In the genomic region with DNA sequence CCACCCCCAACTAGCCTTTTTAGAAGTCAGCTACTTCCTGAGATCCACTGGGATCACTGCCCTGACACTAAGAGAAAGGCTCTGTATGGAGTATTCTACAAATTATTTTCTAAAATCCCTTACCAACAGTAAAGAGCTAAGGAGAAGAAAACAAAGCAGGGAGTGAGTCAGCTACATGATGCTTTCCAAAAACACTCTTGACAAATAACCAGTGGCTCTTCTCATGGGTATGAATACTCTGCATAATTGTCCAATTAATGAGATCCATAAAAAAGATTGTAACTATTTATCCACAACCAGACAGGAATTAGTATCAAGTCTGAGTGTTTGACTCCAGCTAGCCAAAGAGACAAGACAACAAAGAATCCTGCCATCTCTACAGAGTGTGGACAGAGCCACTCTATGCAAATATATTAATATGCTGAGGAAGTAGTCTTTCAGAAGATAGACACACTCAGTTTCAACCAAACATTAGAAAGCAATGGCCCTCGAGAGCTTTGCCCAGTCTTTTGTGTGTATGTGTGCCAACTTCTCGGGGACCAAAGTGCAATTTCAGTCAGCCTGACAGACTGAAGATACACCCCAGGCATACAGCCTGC, we compare ENCODE assay signal across 20 mouse cellular contexts.
DNase-seq lines count a peak whose midpoint lies in the region; ATAC-seq and TF ChIP-seq lines count a peak whose summit lies in the region.
"Had no signal": no experiment of that assay in that cellular context is flagged by ENCODE, and none has a peak within 500 bp of the region (broad histone marks: within the 10 kb centered on the region; RNA-seq: fewer than 3 reads in every experiment).

No protein-coding gene starts in this region.

- 41% methylated on average over 2 of the region's 2 CpGs for WGBS in hindbrain, postnatal 0 days
- WGBS in hindbrain, embryonic 10.5 days: 82% methylated on average over 2 of the region's 2 CpGs
- WGBS in midbrain, postnatal 0 days: 49% methylated on average over 2 of the region's 2 CpGs
- WGBS in midbrain, embryonic 15.5 days: 42% methylated on average over 2 of the region's 2 CpGs
- 26% methylated on average over 2 of the region's 2 CpGs for WGBS in olfactory bulb, adult 2 months

- no peak overlapping the region for H3K9ac ChIP-seq in hindbrain, postnatal 0 days (replicated peaks; ENCODE audit: low read length)
- no peak overlapping the region for H3K9ac ChIP-seq in midbrain, postnatal 0 days (replicated peaks; ENCODE audit: low read length, poor library complexity, severe bottlenecking)
- no peak overlapping the region for H3K9ac ChIP-seq in midbrain, embryonic 15.5 days
- H3K9ac ChIP-seq: forebrain, embryonic 13.5 days; forebrain, postnatal 0 days; heart, embryonic 12.5 days; intestine, embryonic 15.5 days had no signal

- no peak for TF ChIP-seq CTCF in hindbrain, postnatal 0 days (IDR thresholded peaks at IDR 0.05; ENCODE audit: low read depth)
- TF ChIP-seq CTCF in midbrain, postnatal 0 days (IDR thresholded peaks at IDR 0.05): no peak
- no peak for TF ChIP-seq CTCF in olfactory bulb, adult 2 months (IDR thresholded peaks at IDR 0.05; ENCODE audit: insufficient read depth, low read depth, low read length)

- peak; percentile 87 for ATAC-seq in hindbrain, postnatal 0 days
- no peak; the same call in 1 of the 2 replicates for ATAC-seq in midbrain, postnatal 0 days (ENCODE audit: low FRiP score)
- no peak for ATAC-seq in midbrain, embryonic 15.5 days (replicated peaks)
- ATAC-seq in frontal cortex, adult (ENCODE audit: low TSS enrichment): no peak
- ATAC-seq: forebrain, embryonic 13.5 days; forebrain, postnatal 0 days; intestine, embryonic 15.5 days had no signal

- H3K9me3 ChIP-seq in hindbrain, postnatal 0 days (ENCODE audit: low read length): no peaks in the 10 kb centered on the region
- no peaks in the 10 kb centered on the region for H3K9me3 ChIP-seq in hindbrain, embryonic 10.5 days
- H3K9me3 ChIP-seq in midbrain, postnatal 0 days (ENCODE audit: low read length): no peaks in the 10 kb centered on the region
- H3K9me3 ChIP-seq in midbrain, embryonic 15.5 days: no peaks in the 10 kb centered on the region
- H3K9me3 ChIP-seq: embryonic facial prominence, embryonic 10.5 days; forebrain, embryonic 13.5 days; heart, embryonic 12.5 days; intestine, embryonic 15.5 days had no signal

- DNase-seq in cerebellum, postnatal 10 days: peak; percentile 3 to 8
- DNase-seq in cerebellum, adult 8-10 months: no peak
- DNase-seq in hindbrain, postnatal 0 days (ENCODE audit: low spot score): peak; percentile 35
- no peak for DNase-seq in hindbrain, embryonic 10.5 days (ENCODE audit: low spot score)
- peak; percentile 41 for DNase-seq in midbrain, postnatal 0 days (ENCODE audit: low spot score)
- DNase-seq: adrenal gland, adult 8-10 months; adrenal gland, postnatal 36 days; cerebellum, adult 11 months; cerebellum, adult 9-10 months; cerebellum, postnatal 36 days; forebrain, postnatal 0 days; gastrocnemius, adult 2 months; gastrocnemius, postnatal 25 days had no signal

- no peak for TF ChIP-seq POLR2A in olfactory bulb, adult 2 months (IDR thresholded peaks at IDR 0.05; ENCODE audit: insufficient read depth, low read depth, low read length)

- no peak overlapping the region for H3K4me2 ChIP-seq in hindbrain, postnatal 0 days (ENCODE audit: low read depth, low read length)
- H3K4me2 ChIP-seq in midbrain, postnatal 0 days (ENCODE audit: low read depth, low read length, poor library complexity, severe bottlenecking): no peak overlapping the region
- no peak overlapping the region for H3K4me2 ChIP-seq in midbrain, embryonic 15.5 days
- H3K4me2 ChIP-seq: forebrain, embryonic 13.5 days; heart, embryonic 12.5 days; intestine, embryonic 15.5 days had no signal

- H3K36me3 ChIP-seq in hindbrain, postnatal 0 days (ENCODE audit: insufficient read depth, low read length): no peaks in the 10 kb centered on the region
- H3K36me3 ChIP-seq in hindbrain, embryonic 10.5 days: no peaks in the 10 kb centered on the region
- peaks cover 3% of the 10 kb centered on the region for H3K36me3 ChIP-seq in midbrain, postnatal 0 days (ENCODE audit: insufficient read depth, low read length)
- H3K36me3 ChIP-seq in midbrain, embryonic 15.5 days (replicated peaks): no peaks in the 10 kb centered on the region
- H3K36me3 ChIP-seq: embryonic facial prominence, embryonic 10.5 days; heart, embryonic 12.5 days; intestine, embryonic 15.5 days had no signal

- no peaks in the 10 kb centered on the region for H3K4me1 ChIP-seq in hindbrain, postnatal 0 days (ENCODE audit: insufficient read depth, low read length)
- no peaks in the 10 kb centered on the region for H3K4me1 ChIP-seq in hindbrain, embryonic 10.5 days (replicated peaks)
- H3K4me1 ChIP-seq in midbrain, postnatal 0 days (ENCODE audit: insufficient read depth, low read length): no peaks in the 10 kb centered on the region
- peaks cover 4% of the 10 kb centered on the region; the same call in 1 of the 2 replicates for H3K4me1 ChIP-seq in midbrain, embryonic 15.5 days
- H3K4me1 ChIP-seq in olfactory bulb, adult 2 months (ENCODE audit: control insufficient read depth, insufficient read depth, low read length): 0 out of 2 replicates have a peak, but pooled peaks cover 2% of the 10 kb centered on the region
- H3K4me1 ChIP-seq: embryonic facial prominence, embryonic 10.5 days; forebrain, embryonic 13.5 days; intestine, embryonic 15.5 days had no signal

- 0 out of 2 replicates have a peak overlapping the region, but pooled peaks have one; percentile 3 for H3K27ac ChIP-seq in hindbrain, postnatal 0 days
- no peak overlapping the region for H3K27ac ChIP-seq in hindbrain, embryonic 10.5 days
- no peak overlapping the region for H3K27ac ChIP-seq in midbrain, postnatal 0 days (ENCODE audit: low read depth, low read length)
- H3K27ac ChIP-seq in midbrain, embryonic 15.5 days: no peak overlapping the region
- peak overlapping the region; percentile 62; the same call in 1 of the 2 replicates for H3K27ac ChIP-seq in olfactory bulb, adult 2 months (ENCODE audit: insufficient read depth, low read depth, low read length)
- H3K27ac ChIP-seq: embryonic facial prominence, embryonic 10.5 days; forebrain, embryonic 13.5 days; gastrocnemius, adult 2 months; intestine, embryonic 15.5 days had no signal

- H3K27me3 ChIP-seq in hindbrain, postnatal 0 days (ENCODE audit: insufficient read depth, low read length): no peaks in the 10 kb centered on the region
- no peaks in the 10 kb centered on the region for H3K27me3 ChIP-seq in hindbrain, embryonic 10.5 days (ENCODE audit: insufficient read depth, poor library complexity, severe bottlenecking)
- H3K27me3 ChIP-seq in midbrain, postnatal 0 days (ENCODE audit: insufficient read depth, low read length): no peaks in the 10 kb centered on the region
- no peaks in the 10 kb centered on the region for H3K27me3 ChIP-seq in midbrain, embryonic 15.5 days (replicated peaks)
- H3K27me3 ChIP-seq: forebrain, embryonic 13.5 days; heart, embryonic 12.5 days; intestine, embryonic 15.5 days had no signal

- no peak overlapping the region for H3K4me3 ChIP-seq in hindbrain, postnatal 0 days (ENCODE audit: low read length)
- no peak overlapping the region for H3K4me3 ChIP-seq in hindbrain, embryonic 10.5 days
- H3K4me3 ChIP-seq in midbrain, postnatal 0 days (ENCODE audit: low read depth, low read length): no peak overlapping the region
- no peak overlapping the region for H3K4me3 ChIP-seq in midbrain, embryonic 15.5 days
- H3K4me3 ChIP-seq in olfactory bulb, adult 2 months (ENCODE audit: insufficient read depth, low read depth, low read length): no peak overlapping the region
- H3K4me3 ChIP-seq: embryonic facial prominence, embryonic 10.5 days; forebrain, embryonic 13.5 days; gastrocnemius, adult 2 months; heart, embryonic 12.5 days; intestine, embryonic 15.5 days had no signal

Comparison
In these comparisons a context has a peak if more than half of its experiments do, and no peak if none do; other contexts are left out.
1. DNase-seq: peak in cerebellum, postnatal 10 days (2 of 2), hindbrain, postnatal 0 days (single experiment) and midbrain, postnatal 0 days (single experiment); none in cerebellum, adult 8-10 months (single experiment) and hindbrain, embryonic 10.5 days (single experiment).
2. H3K27ac ChIP-seq: peak in hindbrain, postnatal 0 days (single experiment) and olfactory bulb, adult 2 months (single experiment); none in hindbrain, embryonic 10.5 days (single experiment), midbrain, postnatal 0 days (single experiment) and midbrain, embryonic 15.5 days (single experiment).